In the genomic region with DNA sequence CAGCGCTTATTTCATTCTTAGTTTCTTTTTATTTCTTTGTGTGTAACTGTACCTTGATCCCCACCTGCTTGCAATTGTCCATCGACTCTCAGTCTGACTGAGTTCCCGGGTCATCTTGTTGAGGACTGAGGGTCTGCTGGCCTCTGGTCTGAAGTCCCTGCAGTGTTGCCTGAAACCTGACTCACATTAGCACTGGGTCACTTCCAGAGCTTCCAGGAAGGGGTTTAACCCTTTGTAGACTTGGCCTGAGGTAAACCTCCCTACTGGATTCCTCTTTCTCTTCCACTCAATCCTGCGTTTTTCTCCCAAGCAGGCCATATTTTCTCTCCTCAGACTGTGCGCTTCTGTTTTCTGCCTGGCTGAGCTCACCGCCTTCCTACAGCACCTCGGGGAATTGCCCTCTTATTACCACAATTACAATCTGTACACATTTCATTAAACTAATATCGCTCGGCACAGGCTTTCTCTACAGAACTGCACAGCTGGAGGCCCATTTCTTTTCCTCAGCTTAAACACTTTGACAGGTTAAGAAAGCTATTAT, we compare ENCODE assay signal across 9 mouse cellular contexts.
DNase-seq lines count a peak whose midpoint lies in the region; ATAC-seq lines count a peak whose summit lies in the region.
"Had no signal": no experiment of that assay in that cellular context is flagged by ENCODE, and none has a peak within 500 bp of the region (broad histone marks: within the 10 kb centered on the region; RNA-seq: fewer than 3 reads in every experiment).

No protein-coding gene starts in this region.

- ATAC-seq in heart, embryonic 13.5 days (ENCODE audit: extremely low read depth, insufficient number of reproducible peaks, low FRiP score, low TSS enrichment) = no peak
- peak; percentile 90 for ATAC-seq in hindbrain, embryonic 14.5 days (ENCODE audit: low FRiP score)
- ATAC-seq in midbrain, embryonic 16.5 days = peak; percentile 45; the same call in 1 of the 2 replicates
- no peak for ATAC-seq in erythroblast, adult 5-6 weeks (replicated peaks; ENCODE audit: low FRiP score, poor library complexity, severe bottlenecking)

- DNase-seq in heart, adult 18-20 months = no peak
- peak; percentile 39 for DNase-seq in embryo, embryonic 9.5 days (ENCODE audit: extremely low spot score)
- DNase-seq in hindbrain, embryonic 14.5 days (ENCODE audit: low spot score) = peak; percentile 73
- DNase-seq in right cerebral cortex, postnatal 14 days = no peak
- no peak for DNase-seq in cerebellum, adult 11 months

- H3K4me1 ChIP-seq in heart, embryonic 13.5 days = peaks cover 8% of the 10 kb centered on the region
- H3K4me1 ChIP-seq in hindbrain, embryonic 14.5 days (replicated peaks; ENCODE audit: control insufficient read depth, insufficient read depth, low read length) = peaks cover 11% of the 10 kb centered on the region
- H3K4me1 ChIP-seq in midbrain, embryonic 16.5 days (ENCODE audit: control insufficient read depth, insufficient read depth, low read length) = peaks cover 12% of the 10 kb centered on the region

- H3K4me2 ChIP-seq in heart, embryonic 13.5 days = peak overlapping the region; percentile 7; the same call in 1 of the 2 replicates
- 0 out of 2 replicates have a peak overlapping the region, but pooled peaks have one; percentile 12 for H3K4me2 ChIP-seq in hindbrain, embryonic 14.5 days (replicated peaks)
- H3K4me2 ChIP-seq in midbrain, embryonic 16.5 days (ENCODE audit: low read length) = peak overlapping the region; percentile 14; the same call in 1 of the 2 replicates

- no peaks in the 10 kb centered on the region for H3K27me3 ChIP-seq in heart, embryonic 13.5 days (replicated peaks)
- H3K27me3 ChIP-seq in hindbrain, embryonic 14.5 days (ENCODE audit: control insufficient read depth, insufficient read depth, low read length) = no peaks in the 10 kb centered on the region
- H3K27me3 ChIP-seq in midbrain, embryonic 16.5 days (ENCODE audit: control insufficient read depth, insufficient read depth, low read depth, low read length) = no peaks in the 10 kb centered on the region

- H3K9ac ChIP-seq in heart, embryonic 13.5 days = no peak overlapping the region
- H3K9ac ChIP-seq in hindbrain, embryonic 14.5 days = no peak overlapping the region
- no peak overlapping the region; the same call in 1 of the 2 replicates for H3K9ac ChIP-seq in midbrain, embryonic 16.5 days (ENCODE audit: low read depth, low read length)

- no peaks in the 10 kb centered on the region for H3K36me3 ChIP-seq in heart, embryonic 13.5 days
- H3K36me3 ChIP-seq in hindbrain, embryonic 14.5 days (replicated peaks; ENCODE audit: control insufficient read depth, insufficient read depth) = no peaks in the 10 kb centered on the region
- H3K36me3 ChIP-seq in midbrain, embryonic 16.5 days (ENCODE audit: control insufficient read depth, insufficient read depth, low read length) = no peaks in the 10 kb centered on the region

- WGBS in heart, embryonic 13.5 days = 60% methylated on average over 9 of the region's 9 CpGs
- 19% methylated on average over 9 of the region's 9 CpGs for WGBS in hindbrain, embryonic 14.5 days
- WGBS in midbrain, embryonic 16.5 days = 30% methylated on average over 9 of the region's 9 CpGs

- H3K27ac ChIP-seq in heart, embryonic 13.5 days (replicated peaks) = peak overlapping the region; percentile 74
- peak overlapping the region; percentile 67 for H3K27ac ChIP-seq in hindbrain, embryonic 14.5 days
- no peak overlapping the region for H3K27ac ChIP-seq in midbrain, embryonic 16.5 days (ENCODE audit: low read length)

- no peak overlapping the region for H3K4me3 ChIP-seq in heart, embryonic 13.5 days
- H3K4me3 ChIP-seq in hindbrain, embryonic 14.5 days (replicated peaks; ENCODE audit: low read length) = no peak overlapping the region
- H3K4me3 ChIP-seq in midbrain, embryonic 16.5 days (ENCODE audit: low read depth, low read length) = no peak overlapping the region
- H3K4me3 ChIP-seq: erythroblast, embryonic 14.5 days had no signal

- no peaks in the 10 kb centered on the region for H3K9me3 ChIP-seq in heart, embryonic 13.5 days
- H3K9me3 ChIP-seq in hindbrain, embryonic 14.5 days (ENCODE audit: control insufficient read depth, low read length) = no peaks in the 10 kb centered on the region
- H3K9me3 ChIP-seq in midbrain, embryonic 16.5 days (replicated peaks; ENCODE audit: control insufficient read depth, low read length, poor library complexity, severe bottlenecking) = no peaks in the 10 kb centered on the region

Comparison
In these comparisons a context has a peak if more than half of its experiments do, and no peak if none do; other contexts are left out.
1. ATAC-seq: peak in hindbrain, embryonic 14.5 days (single experiment) and midbrain, embryonic 16.5 days (single experiment); none in heart, embryonic 13.5 days (single experiment) and erythroblast, adult 5-6 weeks (single experiment).
2. DNase-seq: peak in embryo, embryonic 9.5 days (single experiment) and hindbrain, embryonic 14.5 days (single experiment); none in heart, adult 18-20 months (0 of 2), right cerebral cortex, postnatal 14 days (single experiment) and cerebellum, adult 11 months (single experiment).
3. Peak in every context shown above with its lines, with median percentiles within 50 percentile points of each other: H3K4me2 ChIP-seq.